Mouse (Mus musculus) forebrain, embryonic 15.5 days (tissue): ENCODE results near the gene Cacna1e. TPM values are rescaled to one million over a fixed set of nuclear protein-coding genes. Genes with fewer than 3 reads are reported as not detected.

Experiments
- ATAC-seq: fragments of 200-750 bp; cut with Nextera tagmentation; replicated peaks from 2 replicates; pipeline ENCODE4 v1.8.0; 2017; ENCODE audit warnings: mild to moderate bottlenecking, moderate TSS enrichment, moderate library complexity
- H3K27ac ChIP-seq: fragments of 300-500 bp; sonication (generic); replicated peaks from 2 replicates; pipeline ENCODE4 v1.5.1; 2015; ENCODE audit warnings: mild to moderate bottlenecking, inconsistent platforms
- H3K27me3 ChIP-seq: fragments of 300-500 bp; sonication (generic); 2 replicates; pipeline ENCODE4 v1.6.1; 2015; ENCODE audit warnings: inconsistent platforms
- H3K36me3 ChIP-seq: fragments of 300-500 bp; sonication (generic); 2 replicates; pipeline ENCODE4 v1.6.1; 2015; ENCODE audit warnings: mild to moderate bottlenecking, inconsistent platforms
- H3K4me1 ChIP-seq: fragments of 300-500 bp; sonication (generic); 2 replicates; pipeline ENCODE4 v1.6.1; 2015; ENCODE audit warnings: inconsistent platforms
- H3K4me2 ChIP-seq: fragments of 300-500 bp; sonication (generic); replicated peaks from 2 replicates; pipeline ENCODE4 v1.6.1; 2015; ENCODE audit warnings: mild to moderate bottlenecking, inconsistent platforms
- H3K4me3 ChIP-seq: fragments of 300-500 bp; sonication (generic); 2 replicates; pipeline ENCODE4 v1.5.1; 2015; ENCODE audit warnings: mild to moderate bottlenecking, inconsistent platforms
- H3K9ac ChIP-seq: fragments of 300-500 bp; sonication (generic); replicated peaks from 2 replicates; pipeline ENCODE4 v1.6.1; 2015; ENCODE audit warnings: mild to moderate bottlenecking, inconsistent platforms
- H3K9me3 ChIP-seq: fragments of 300-500 bp; sonication (generic); 2 replicates; pipeline ENCODE4 v1.6.1; 2016; ENCODE audit warnings: inconsistent platforms
- WGBS: fragments of 180-500 bp; shearing (Covaris S2); methylation state at CpG from one replicate; pipeline ENCODE4 v1.1.7; 2015; ENCODE audit warnings: mixed read lengths; 5-methylcytosine and 5-hydroxymethylcytosine counted together
- polyA plus RNA-seq: library from polyadenylated mRNA; unstranded; fragments of >200 nt; fragmentation: Nextera tagmentation; extraction: Ambion mirVana; gene quantifications from 2 replicates; pipeline ENCODE4 v1.2.1, GENCODE M21; 2015

Cacna1e gene
- polyA plus RNA-seq, 1 experiment from 2014 or later, result 13.1 TPM

GRCm38 (mm10) chr1:154798771-154799170 lies 85.5 kb downstream of the Cacna1e start:
- H3K9me3 ChIP-seq, result no peaks in the 10 kb centered on the region
- ATAC-seq, result no peak
- H3K27me3 ChIP-seq, result no peaks in the 10 kb centered on the region
- 0 out of 2 replicates have a peak, but pooled peaks cover 6% of the 10 kb centered on the region for H3K4me1 ChIP-seq
- no peaks in the 10 kb centered on the region for H3K36me3 ChIP-seq
- WGBS, result 88% methylated on average over 2 of the region's 2 CpGs
- no peak overlapping the region for H3K27ac ChIP-seq
- H3K9ac ChIP-seq, result no peak overlapping the region
- H3K4me2 ChIP-seq, result no peak overlapping the region
- no peak overlapping the region for H3K4me3 ChIP-seq

- H3K27me3 ChIP-seq, result no peaks in the 10 kb centered on the region
- 70% methylated on average over 2 of the region's 2 CpGs for whole genome bisulfite sequencing
- H3K4me3 ChIP-seq, result no peak overlapping the region
- H3K36me3 ChIP-seq, result no peaks in the 10 kb centered on the region
- H3K4me2 ChIP-seq, result no peak overlapping the region
- ATAC-seq, result no peak
- peaks cover 9% of the 10 kb centered on the region; the same call in 1 of the 2 replicates for H3K4me1 ChIP-seq
- H3K27ac ChIP-seq, result no peak overlapping the region
- H3K9ac ChIP-seq, result no peak overlapping the region
- no peaks in the 10 kb centered on the region for H3K9me3 ChIP-seq
These were observed 87.6 kb downstream of the Cacna1e start for GRCm38 (mm10) chr1:154796685-154797084.

GRCm38 (mm10) chr1:154794518-154794951 lies 89.8 kb downstream of the Cacna1e start:
- 89% methylated on average over 8 of the region's 8 CpGs for WGBS

GRCm38 (mm10) chr1:154791544-154792174 lies 92.6 kb downstream of the Cacna1e start:
- Histone ChIP-seq H3K27me3 (no peaks in the 10 kb centered on the region), H3K4me1 (peaks cover 22% of the 10 kb centered on the region), H3K27ac (peak overlapping the region; percentile 74), H3K4me3 (no peak overlapping the region), H3K4me2 (no peak overlapping the region), H3K36me3 (no peaks in the 10 kb centered on the region), H3K9ac (no peak overlapping the region), H3K9me3 (no peaks in the 10 kb centered on the region)
- WGBS, result 39% methylated on average over 13 of the region's 13 CpGs
- ATAC-seq, result peak; percentile 42

More at GRCm38 (mm10) chr1:154794518-154794951, 89.8 kb downstream of the Cacna1e start:
- Histone ChIP-seq H3K4me1 (peaks cover 22% of the 10 kb centered on the region), H3K27ac (no peak overlapping the region), H3K9me3 (no peaks in the 10 kb centered on the region), H3K36me3 (no peaks in the 10 kb centered on the region), H3K9ac (no peak overlapping the region), H3K27me3 (no peaks in the 10 kb centered on the region), H3K4me3 (no peak overlapping the region), H3K4me2 (no peak overlapping the region)
- no peak for ATAC-seq

- Histone ChIP-seq H3K27ac (no peak overlapping the region), H3K4me2 (no peak overlapping the region), H3K36me3 (no peaks in the 10 kb centered on the region), H3K9ac (no peak overlapping the region), H3K27me3 (no peaks in the 10 kb centered on the region), H3K4me1 (peaks cover 34% of the 10 kb centered on the region), H3K9me3 (no peaks in the 10 kb centered on the region), H3K4me3 (no peak overlapping the region)
- 82% methylated on average over 4 of the region's 4 CpGs for WGBS
- ATAC-seq, result 0 out of 2 replicates have a peak, but pooled peaks have one; percentile 8
These were observed 95.8 kb downstream of the Cacna1e start for GRCm38 (mm10) chr1:154788491-154788890.

GRCm38 (mm10) chr1:154788069-154788468 lies 96.2 kb downstream of the Cacna1e start:
- Histone ChIP-seq H3K4me1 (peaks cover 34% of the 10 kb centered on the region), H3K4me3 (no peak overlapping the region), H3K27ac (no peak overlapping the region), H3K27me3 (no peaks in the 10 kb centered on the region), H3K4me2 (no peak overlapping the region), H3K9ac (no peak overlapping the region), H3K36me3 (no peaks in the 10 kb centered on the region), H3K9me3 (no peaks in the 10 kb centered on the region)
- WGBS, result 7% methylated on average over 5 of the region's 5 CpGs
- ATAC-seq, result peak; percentile 44; the same call in 1 of the 2 replicates

GRCm38 (mm10) chr1:154787418-154787817 lies 96.9 kb downstream of the Cacna1e start:
- Histone ChIP-seq H3K4me3 (no peak overlapping the region), H3K4me2 (no peak overlapping the region), H3K9ac (no peak overlapping the region), H3K27ac (no peak overlapping the region), H3K36me3 (no peaks in the 10 kb centered on the region), H3K9me3 (no peaks in the 10 kb centered on the region), H3K4me1 (peaks cover 32% of the 10 kb centered on the region), H3K27me3 (no peaks in the 10 kb centered on the region)
- no peak for ATAC-seq
- WGBS, result 81% methylated on average over 5 of the region's 5 CpGs

GRCm38 (mm10) chr1:154786243-154786669 lies 98.0 kb downstream of the Cacna1e start:
- peak; percentile 68 for ATAC-seq
- no peaks in the 10 kb centered on the region for H3K27me3 ChIP-seq
- H3K9me3 ChIP-seq, result no peaks in the 10 kb centered on the region
- H3K36me3 ChIP-seq, result no peaks in the 10 kb centered on the region
- no peak overlapping the region; the same call in 1 of the 2 replicates for H3K4me2 ChIP-seq
- no peak overlapping the region for H3K4me3 ChIP-seq
- WGBS, result 8% methylated on average over 4 of the region's 4 CpGs
- 0 out of 2 replicates have a peak overlapping the region, but pooled peaks have one; percentile 14 for H3K9ac ChIP-seq
- H3K27ac ChIP-seq, result no peak overlapping the region
- H3K4me1 ChIP-seq, result peaks cover 22% of the 10 kb centered on the region

- Histone ChIP-seq H3K27me3 (no peaks in the 10 kb centered on the region), H3K9me3 (no peaks in the 10 kb centered on the region), H3K9ac (no peak overlapping the region), H3K36me3 (no peaks in the 10 kb centered on the region), H3K4me1 (peaks cover 12% of the 10 kb centered on the region; the same call in 1 of the 2 replicates), H3K4me3 (no peak overlapping the region), H3K27ac (no peak overlapping the region), H3K4me2 (no peak overlapping the region)
- no peak for ATAC-seq
- WGBS, result 24% methylated on average over 12 of the region's 12 CpGs
These were observed 99.4 kb downstream of the Cacna1e start for GRCm38 (mm10) chr1:154784862-154785261.

- H3K27ac ChIP-seq, result no peak overlapping the region
- no peak overlapping the region for H3K9ac ChIP-seq
- H3K36me3 ChIP-seq, result no peaks in the 10 kb centered on the region
- H3K9me3 ChIP-seq, result no peaks in the 10 kb centered on the region
- ATAC-seq, result no peak
- H3K4me1 ChIP-seq, result peaks cover 12% of the 10 kb centered on the region; the same call in 1 of the 2 replicates
- no peak overlapping the region for H3K4me2 ChIP-seq
- 81% methylated on average over 1 of the region's 1 CpGs for WGBS
- no peaks in the 10 kb centered on the region for H3K27me3 ChIP-seq
- no peak overlapping the region for H3K4me3 ChIP-seq
These were observed 100.8 kb downstream of the Cacna1e start for GRCm38 (mm10) chr1:154783521-154783920.

GRCm38 (mm10) chr1:154779908-154780514 lies 104.3 kb downstream of the Cacna1e start:
- ATAC-seq, result no peak
- no peaks in the 10 kb centered on the region for H3K27me3 ChIP-seq
- H3K9ac ChIP-seq, result no peak overlapping the region
- H3K27ac ChIP-seq, result no peak overlapping the region
- WGBS, result 74% methylated on average over 11 of the region's 11 CpGs
- no peak overlapping the region for H3K4me3 ChIP-seq
- peaks cover 6% of the 10 kb centered on the region; the same call in 1 of the 2 replicates for H3K4me1 ChIP-seq
- no peak overlapping the region for H3K4me2 ChIP-seq
- H3K36me3 ChIP-seq, result no peaks in the 10 kb centered on the region
- no peaks in the 10 kb centered on the region for H3K9me3 ChIP-seq

GRCm38 (mm10) chr1:154776344-154776743 lies 108.0 kb downstream of the Cacna1e start:
- Histone ChIP-seq H3K36me3 (no peaks in the 10 kb centered on the region), H3K9ac (no peak overlapping the region), H3K27me3 (no peaks in the 10 kb centered on the region), H3K4me1 (no peaks in the 10 kb centered on the region), H3K4me3 (no peak overlapping the region), H3K27ac (no peak overlapping the region), H3K9me3 (no peaks in the 10 kb centered on the region), H3K4me2 (no peak overlapping the region)
- no peak for ATAC-seq
- 66% methylated on average over 4 of the region's 4 CpGs for WGBS
